Mouse (Mus musculus) forebrain, embryonic 13.5 days (tissue): ENCODE results near the gene Ttf1. TPM values are rescaled to one million over a fixed set of nuclear protein-coding genes. Genes with fewer than 3 reads are reported as not detected.
A peak's percentile ranks its signal among the peaks of the same experiment; 100 is the strongest.
"Not testable (repeated sequence)": the region's sequence is repeated elsewhere in the genome, so short reads cannot be mapped to it uniquely, and the experiment has no call there.

Experiments used
- ATAC-seq: fragments of 200-750 bp; cut with Nextera tagmentation; 2 replicates; pipeline ENCODE4 v1.8.0; 2017
- H3K27ac ChIP-seq: fragments of 300-500 bp; sonication (generic); 2 replicates; pipeline ENCODE4 v1.5.1; 2015; ENCODE audit warnings: inconsistent platforms, mild to moderate bottlenecking, moderate library complexity
- H3K27me3 ChIP-seq: fragments of 300-500 bp; sonication (generic); 2 replicates; pipeline ENCODE4 v1.6.1; 2015; ENCODE audit warnings: mild to moderate bottlenecking, inconsistent platforms
- H3K36me3 ChIP-seq: fragments of 300-500 bp; sonication (generic); 2 replicates; pipeline ENCODE4 v1.6.1; 2015; ENCODE audit warnings: mild to moderate bottlenecking, inconsistent platforms; ENCODE audit not compliant: poor library complexity, severe bottlenecking
- H3K4me1 ChIP-seq: fragments of 300-500 bp; sonication (generic); 2 replicates; pipeline ENCODE4 v1.6.1; 2015; ENCODE audit warnings: inconsistent platforms
- H3K4me2 ChIP-seq: fragments of 300-500 bp; sonication (generic); 2 replicates; pipeline ENCODE4 v1.6.1; 2015; ENCODE audit warnings: inconsistent platforms, mild to moderate bottlenecking, moderate library complexity
- H3K4me3 ChIP-seq: fragments of 300-500 bp; sonication (generic); 2 replicates; pipeline ENCODE4 v1.5.1; 2015; ENCODE audit warnings: mild to moderate bottlenecking, inconsistent platforms
- H3K9ac ChIP-seq: fragments of 300-500 bp; sonication (generic); 2 replicates; pipeline ENCODE4 v1.6.1; 2015; ENCODE audit warnings: mild to moderate bottlenecking, inconsistent platforms
- H3K9me3 ChIP-seq: fragments of 300-500 bp; sonication (generic); replicated peaks from 2 replicates; pipeline ENCODE4 v1.6.1; 2016; ENCODE audit warnings: inconsistent platforms
- WGBS: fragments of 180-500 bp; shearing (Covaris S2); methylation state at CpG from one replicate; pipeline ENCODE4 v1.1.7; 2015; 5-methylcytosine and 5-hydroxymethylcytosine counted together
- polyA plus RNA-seq: library from polyadenylated mRNA; unstranded; fragments of >200 nt; fragmentation: Nextera tagmentation; extraction: Ambion mirVana; gene quantifications from 2 replicates; pipeline ENCODE4 v1.2.1, GENCODE M21; 2015

The Ttf1 gene
- polyA plus RNA-seq, 1 experiment from 2014 or later, result 11.1 TPM

DNA sequence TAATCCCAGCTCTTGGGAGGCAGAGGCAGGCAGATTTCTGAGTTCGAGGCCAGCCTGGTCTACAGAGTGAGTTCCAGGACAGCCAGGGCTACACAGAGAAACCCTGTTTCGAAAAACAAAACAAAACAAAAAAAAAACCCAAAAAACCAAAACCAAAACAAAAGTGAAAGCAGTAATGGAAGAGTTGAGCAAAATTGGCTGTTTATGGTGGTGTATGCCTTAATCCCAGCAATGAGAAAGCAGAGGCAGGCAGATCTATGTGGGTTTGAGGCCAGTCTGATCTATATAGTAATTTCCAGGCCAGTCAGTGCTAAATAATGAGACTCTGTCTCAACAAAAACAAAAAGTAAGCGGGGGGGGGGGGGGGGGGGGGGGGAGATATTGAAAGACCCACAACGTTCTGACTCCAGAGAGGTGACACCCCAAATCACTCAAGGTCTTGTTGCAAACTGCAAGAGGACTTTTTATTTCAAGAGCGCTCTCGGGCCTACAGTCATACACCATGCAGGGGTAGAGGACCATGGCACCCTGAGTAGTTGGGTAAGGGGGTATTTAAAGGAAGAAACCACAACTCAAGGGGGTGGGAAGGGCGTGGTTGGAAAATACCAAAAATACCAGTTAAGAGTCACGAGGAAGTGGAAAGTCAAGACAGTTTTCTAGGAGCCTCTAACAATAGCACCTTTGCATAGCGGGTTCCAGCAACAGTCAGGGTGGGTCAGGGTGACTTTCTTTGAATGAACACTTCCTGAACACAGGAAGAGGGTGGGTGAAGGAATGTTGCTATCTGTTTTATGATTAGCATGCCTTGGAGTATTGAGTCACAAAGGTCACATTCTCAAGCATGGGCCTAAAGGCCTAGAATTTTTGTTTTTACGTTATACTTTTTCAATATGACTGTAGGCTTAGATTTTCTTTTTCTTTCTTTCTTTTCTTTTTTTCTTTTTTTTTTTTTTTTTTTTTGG is 42.6 kb downstream of the Ttf1 start:
- WGBS, result 89% methylated on average over 9 of the region's 10 CpGs
- H3K36me3 ChIP-seq, ATAC-seq, H3K27me3 ChIP-seq, H3K4me1 ChIP-seq, H3K9ac ChIP-seq, H3K27ac ChIP-seq, H3K4me3 ChIP-seq, H3K4me2 ChIP-seq, H3K9me3 ChIP-seq: not testable (repeated sequence)

DNA sequence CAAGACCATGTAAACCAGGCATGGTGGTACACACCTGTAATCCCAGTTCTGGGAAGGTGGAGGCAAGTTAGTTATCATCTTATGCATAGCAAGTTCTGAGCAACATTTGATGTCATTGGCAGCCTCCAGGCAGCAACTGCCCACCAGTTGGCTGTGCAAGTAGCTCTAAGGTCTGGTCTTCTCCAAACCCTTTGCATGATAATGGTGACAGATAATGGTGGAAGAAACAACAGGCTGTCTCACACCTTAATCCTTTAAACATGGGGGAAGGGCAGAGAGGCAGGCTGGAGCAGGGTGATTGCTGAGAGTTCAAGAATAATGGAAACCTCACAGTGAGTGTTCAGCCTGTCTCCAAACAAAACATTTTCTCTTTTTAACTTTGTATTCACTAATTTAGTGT is 60.9 kb downstream of the Ttf1 start:
- no peak overlapping the region for H3K4me2 ChIP-seq
- no peaks in the 10 kb centered on the region for H3K36me3 ChIP-seq
- H3K9me3 ChIP-seq, result no peaks in the 10 kb centered on the region
- H3K4me1 ChIP-seq, result peaks cover 4% of the 10 kb centered on the region
- no peaks in the 10 kb centered on the region for H3K27me3 ChIP-seq
- no peak overlapping the region for H3K4me3 ChIP-seq
- H3K27ac ChIP-seq, result no peak overlapping the region
- no peak for ATAC-seq
- H3K9ac ChIP-seq, result no peak overlapping the region

DNA sequence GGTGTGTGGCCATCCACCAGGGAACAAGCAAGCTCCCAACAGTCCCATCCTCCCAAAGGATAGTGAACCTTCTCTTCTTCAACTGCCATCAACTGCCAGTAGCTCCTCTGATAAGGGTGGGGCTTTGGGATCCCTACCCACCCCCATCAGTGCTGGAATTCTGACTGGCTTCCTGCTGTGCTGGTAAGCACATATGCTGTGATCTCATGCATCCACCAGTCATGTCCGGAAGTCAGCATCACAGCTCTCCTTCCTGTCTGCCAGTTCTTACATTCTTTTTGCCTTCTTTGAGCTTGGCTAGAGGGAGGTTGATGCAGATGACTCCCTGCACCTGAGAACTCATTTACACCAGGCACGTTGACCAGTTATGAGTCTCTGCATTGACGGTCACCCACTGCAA is 62.4 kb downstream of the Ttf1 start:
- Histone ChIP-seq H3K4me1 (peaks cover 14% of the 10 kb centered on the region), H3K27ac (no peak overlapping the region), H3K4me3 (no peak overlapping the region), H3K4me2 (no peak overlapping the region), H3K36me3 (peaks cover 8% of the 10 kb centered on the region; the same call in 1 of the 2 replicates), H3K27me3 (no peaks in the 10 kb centered on the region), H3K9ac (no peak overlapping the region), H3K9me3 (no peaks in the 10 kb centered on the region)
- no peak for ATAC-seq
- WGBS, result 88% methylated on average over 3 of the region's 3 CpGs

DNA sequence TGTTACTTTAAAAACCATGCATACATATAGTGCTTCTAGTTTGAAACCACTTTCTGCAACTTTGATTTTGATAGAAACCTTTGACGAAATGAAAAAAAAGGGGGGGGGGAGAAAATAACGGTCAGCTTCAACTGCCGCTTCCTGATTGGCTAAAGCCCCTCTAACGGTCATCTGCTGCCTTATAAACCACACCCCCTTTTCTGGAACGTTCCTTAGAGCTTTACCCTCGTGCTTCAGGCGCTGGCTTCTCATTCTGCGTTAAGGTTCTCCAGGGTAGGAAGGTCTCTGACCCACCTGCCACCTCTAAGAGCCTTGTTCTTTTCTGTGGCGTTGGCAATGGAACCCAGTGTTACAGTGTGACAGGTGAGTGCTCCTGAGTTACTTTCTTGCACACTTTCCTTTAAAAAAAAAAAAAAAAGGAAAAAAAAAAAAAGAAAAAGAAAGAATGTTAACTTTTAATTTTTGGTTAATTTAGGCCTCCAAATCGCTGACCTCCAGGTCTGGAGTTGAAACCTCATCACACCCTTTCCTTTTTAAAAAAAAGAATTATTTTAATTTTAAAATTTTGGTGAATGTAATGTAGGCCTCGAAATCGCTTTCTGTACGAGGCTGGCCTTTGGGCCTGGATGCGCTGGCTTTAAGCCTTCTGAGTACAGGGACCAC is 64.0 kb downstream of the Ttf1 start, which contains the start of gene Setx:
Gene Setx, plus strand, starts transcription at position 275 of the 663 bp plus-strand sequence.
- H3K9me3 ChIP-seq, result no peaks in the 10 kb centered on the region
- no peaks in the 10 kb centered on the region for H3K27me3 ChIP-seq
- H3K4me1 ChIP-seq, result peaks cover 14% of the 10 kb centered on the region
- peak within 1 kb of the TSS; percentile 94 for H3K27ac ChIP-seq
- H3K9ac ChIP-seq, result peak within 1 kb of the TSS; percentile 92
- no peak for ATAC-seq
- H3K4me3 ChIP-seq, result peak within 1 kb of the TSS; percentile 82
- H3K4me2 ChIP-seq, result peak within 1 kb of the TSS; percentile 88
- WGBS, result 72% methylated on average over 14 of the region's 14 CpGs
- peaks cover 20% of the 10 kb centered on the region for H3K36me3 ChIP-seq

DNA sequence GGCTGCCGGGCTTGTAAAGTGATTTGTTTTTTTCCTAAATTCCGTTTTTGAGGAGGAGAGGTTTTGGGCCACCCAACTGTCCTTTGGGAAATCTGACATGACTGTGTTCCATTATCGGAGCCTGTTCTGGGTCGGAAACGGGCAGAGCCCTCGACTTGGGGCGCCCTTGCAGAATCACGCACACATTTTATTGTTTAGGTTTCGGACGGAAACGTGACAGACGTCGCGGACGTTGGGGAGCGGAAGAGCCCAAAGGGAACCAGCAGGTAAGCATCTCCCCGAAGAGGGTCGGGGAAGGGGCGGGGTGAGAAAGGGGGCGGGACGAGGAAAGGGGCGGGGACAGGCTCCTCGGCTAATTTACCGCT is 64.5 kb downstream of the Ttf1 start:
- Histone ChIP-seq H3K27ac (peak overlapping the region; percentile 94), H3K4me1 (peaks cover 14% of the 10 kb centered on the region), H3K9me3 (no peaks in the 10 kb centered on the region), H3K36me3 (peaks cover 25% of the 10 kb centered on the region), H3K4me2 (peak overlapping the region; percentile 88), H3K4me3 (peak overlapping the region; percentile 82), H3K9ac (peak overlapping the region; percentile 54), H3K27me3 (no peaks in the 10 kb centered on the region)
- ATAC-seq, result no peak
- WGBS, result under 1% methylated on average over 24 of the region's 24 CpGs

DNA sequence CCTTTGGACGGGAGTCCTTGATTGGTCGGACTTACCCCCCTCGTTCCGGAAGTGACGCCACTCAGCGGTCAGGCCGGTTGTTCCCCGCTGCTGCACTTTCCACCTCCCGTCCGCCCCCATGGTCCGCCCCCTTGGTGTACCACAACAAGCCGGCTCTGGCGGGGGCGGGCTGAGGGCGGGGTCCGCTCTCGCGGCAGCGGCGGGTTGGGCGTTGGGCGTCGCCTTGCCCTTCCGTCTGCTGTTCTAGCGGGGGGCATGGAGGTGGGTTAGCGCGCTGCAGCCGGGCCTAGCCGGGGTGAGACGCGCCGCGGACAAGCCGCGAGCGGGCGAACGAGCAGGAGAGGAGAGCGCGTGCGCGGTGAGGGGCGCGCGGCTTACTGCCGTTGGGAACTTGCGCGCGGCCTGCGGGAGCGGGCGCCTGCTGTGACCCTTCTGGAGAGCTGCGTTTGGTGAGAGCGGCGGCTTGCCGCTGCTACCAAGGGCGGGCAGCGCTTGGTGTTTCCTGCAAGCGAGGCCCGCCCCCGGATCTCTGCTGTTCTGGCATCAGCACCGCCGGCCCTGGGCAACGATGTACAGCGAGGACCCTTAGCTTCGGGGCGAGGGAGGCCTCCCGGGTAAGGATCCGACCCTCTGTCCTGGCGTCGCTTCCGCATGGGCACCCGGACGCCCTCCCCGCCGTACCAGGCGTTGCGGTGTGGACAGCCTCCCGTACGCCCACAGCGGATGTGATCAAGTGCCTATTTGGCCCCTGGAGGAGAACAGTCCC is 65.1 kb downstream of the Ttf1 start:
- H3K27ac ChIP-seq, result peak overlapping the region; percentile 94
- peaks cover 14% of the 10 kb centered on the region for H3K4me1 ChIP-seq
- peak overlapping the region; percentile 88 for H3K4me2 ChIP-seq
- H3K4me3 ChIP-seq, result peak overlapping the region; percentile 82
- ATAC-seq, result peak; percentile 98
- H3K9me3 ChIP-seq, result no peaks in the 10 kb centered on the region
- H3K9ac ChIP-seq, result peak overlapping the region; percentile 92
- WGBS, result under 1% methylated on average over 80 of the region's 81 CpGs
- H3K36me3 ChIP-seq, result peaks cover 31% of the 10 kb centered on the region
- no peaks in the 10 kb centered on the region for H3K27me3 ChIP-seq

DNA sequence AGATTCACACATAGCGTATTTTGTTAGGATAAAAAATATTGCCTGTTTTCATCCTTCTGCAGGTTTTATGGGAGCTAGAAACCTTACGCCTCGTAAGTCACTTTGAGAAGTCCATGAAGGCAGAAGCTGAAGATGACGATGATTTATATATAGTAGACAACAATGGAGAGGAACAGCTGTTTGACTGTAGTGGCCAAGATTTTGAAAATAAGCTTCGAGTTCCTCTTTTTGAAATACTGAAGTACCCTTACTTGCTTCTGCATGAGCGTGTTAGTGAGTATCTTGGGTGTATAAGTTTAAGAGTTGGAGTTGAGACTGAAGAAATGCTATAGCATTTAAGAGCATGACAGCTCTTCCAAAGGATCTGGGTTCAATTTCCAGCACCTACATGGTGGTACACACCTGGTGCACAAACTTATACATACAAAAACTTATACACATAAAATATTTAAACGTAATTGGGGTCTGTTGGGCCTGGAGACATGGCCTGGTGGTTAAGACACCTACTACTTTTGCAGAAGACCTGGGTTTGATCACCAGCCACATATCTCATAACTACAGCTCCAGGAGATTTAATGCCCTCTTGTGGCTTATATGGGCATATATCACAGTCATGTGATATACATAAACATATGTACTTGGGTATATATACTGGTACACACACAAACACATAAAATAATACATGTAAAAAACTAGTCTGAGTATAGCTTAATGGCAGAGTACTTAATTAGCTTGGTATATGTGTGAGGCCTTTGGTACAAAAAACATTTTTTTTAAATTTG is 70.2 kb downstream of the Ttf1 start:
- no peak for ATAC-seq
- no peak overlapping the region for H3K9ac ChIP-seq
- 97% methylated on average over 7 of the region's 7 CpGs for WGBS
- peaks cover 72% of the 10 kb centered on the region for H3K36me3 ChIP-seq
- no peak overlapping the region for H3K4me2 ChIP-seq
- no peaks in the 10 kb centered on the region for H3K9me3 ChIP-seq
- no peaks in the 10 kb centered on the region for H3K27me3 ChIP-seq
- no peak overlapping the region for H3K4me3 ChIP-seq
- H3K4me1 ChIP-seq, result peaks cover 14% of the 10 kb centered on the region
- H3K27ac ChIP-seq, result no peak overlapping the region

DNA sequence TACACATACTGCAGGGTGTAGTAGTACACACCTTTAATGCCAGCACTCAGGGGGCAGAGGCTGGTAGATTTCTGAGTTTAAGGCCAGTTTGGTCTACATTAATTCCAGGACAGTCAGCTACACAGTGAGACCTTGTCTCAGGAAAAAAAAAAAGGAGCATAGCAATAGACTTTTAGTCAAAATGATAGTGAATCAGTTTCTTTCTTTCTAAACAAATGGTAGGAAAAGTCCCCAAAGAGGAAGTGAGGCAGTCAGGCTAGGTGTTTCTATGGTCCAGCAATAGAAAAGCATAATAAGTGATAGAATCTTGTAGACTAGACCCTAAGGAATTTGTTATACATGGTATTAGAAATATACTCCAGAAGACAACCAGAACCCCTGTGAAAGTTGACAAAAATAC is 75.1 kb downstream of the Ttf1 start:
- no peaks in the 10 kb centered on the region for H3K4me1 ChIP-seq
- H3K27ac ChIP-seq, result no peak overlapping the region
- H3K9ac ChIP-seq, result no peak overlapping the region
- H3K27me3 ChIP-seq, result no peaks in the 10 kb centered on the region
- no peak overlapping the region for H3K4me2 ChIP-seq
- peaks cover 73% of the 10 kb centered on the region for H3K36me3 ChIP-seq
- no peak for ATAC-seq
- no peaks in the 10 kb centered on the region for H3K9me3 ChIP-seq
- no peak overlapping the region for H3K4me3 ChIP-seq

Other genes starting within 250 kb of the Ttf1 start
- 16.6 and 18.7 TPM in 2 replicates for gene Gtf3c4, start 219.9 kb upstream of the Ttf1 start, polyA plus RNA-seq
- 15.1 and 15.4 TPM in 2 replicates for gene Ddx31, start 219.9 kb upstream of the Ttf1 start, polyA plus RNA-seq
- 1.3 and 4.4 TPM in 2 replicates for gene Barhl1, start 143.6 kb upstream of the Ttf1 start, polyA plus RNA-seq
- gene Cfap77, start 5.2 kb upstream of the Ttf1 start, polyA plus RNA-seq, result 0.25 TPM in 2 replicates
- gene Setx, start 63.9 kb downstream of the Ttf1 start, polyA plus RNA-seq, result 14.0 and 14.7 TPM in 2 replicates
- 6.2 and 8.4 TPM in 2 replicates for gene Ntng2, start 192.7 kb downstream of the Ttf1 start, polyA plus RNA-seq